Mouse (Mus musculus) liver, embryonic 15.5 days (tissue): ENCODE measurements around the gene Car3. TPM values are rescaled to one million over a fixed set of nuclear protein-coding genes. Genes with fewer than 3 reads are reported as not detected.
A peak's percentile ranks its signal among the peaks of the same experiment; 100 is the strongest.
"Not testable (repeated sequence)": the region's sequence is repeated elsewhere in the genome, so short reads cannot be mapped to it uniquely, and the experiment has no call there.

Source experiments
- ATAC-seq: fragments of 200-750 bp; cut with Nextera tagmentation; 2 replicates; pipeline ENCODE4 v1.8.0; 2017; ENCODE audit warnings: moderate number of reproducible peaks, mild to moderate bottlenecking, moderate library complexity; ENCODE audit not compliant: insufficient read depth
- H3K27ac ChIP-seq: fragments of 300-500 bp; sonication (generic); replicated peaks from 2 replicates; pipeline ENCODE4 v1.5.1; 2015; ENCODE audit warnings: mild to moderate bottlenecking, inconsistent platforms
- H3K27me3 ChIP-seq: fragments of 300-500 bp; sonication (generic); 2 replicates; pipeline ENCODE4 v1.6.1; 2015; ENCODE audit warnings: mild to moderate bottlenecking, inconsistent platforms
- H3K36me3 ChIP-seq: fragments of 300-500 bp; sonication (generic); replicated peaks from 2 replicates; pipeline ENCODE4 v1.6.1; 2015; ENCODE audit warnings: moderate library complexity, mild to moderate bottlenecking, inconsistent platforms
- H3K4me1 ChIP-seq: fragments of 300-500 bp; sonication (generic); replicated peaks from 2 replicates; pipeline ENCODE4 v1.6.1; 2015; ENCODE audit warnings: inconsistent platforms
- H3K4me2 ChIP-seq: fragments of 300-500 bp; sonication (generic); 2 replicates; pipeline ENCODE4 v1.6.1; 2015; ENCODE audit warnings: moderate library complexity, mild to moderate bottlenecking, inconsistent platforms
- H3K4me3 ChIP-seq: fragments of 300-500 bp; sonication (generic); replicated peaks from 2 replicates; pipeline ENCODE4 v1.5.1; 2015; ENCODE audit warnings: mild to moderate bottlenecking, inconsistent platforms
- H3K9ac ChIP-seq: fragments of 300-500 bp; sonication (generic); 2 replicates; pipeline ENCODE4 v1.6.1; 2015; ENCODE audit warnings: moderate library complexity, mild to moderate bottlenecking, inconsistent platforms
- H3K9me3 ChIP-seq: fragments of 300-500 bp; sonication (generic); replicated peaks from 2 replicates; pipeline ENCODE4 v1.6.1; 2016; ENCODE audit warnings: inconsistent platforms
- WGBS: fragments of 180-500 bp; shearing (Covaris S2); methylation state at CpG from one replicate; pipeline ENCODE4 v1.1.7; 2015; ENCODE audit warnings: mixed read lengths; ENCODE audit not compliant: insufficient replicate concordance; 5-methylcytosine and 5-hydroxymethylcytosine counted together
- polyA plus RNA-seq: library from polyadenylated mRNA; unstranded; fragments of >200 nt; fragmentation: Nextera tagmentation; extraction: Ambion mirVana; gene quantifications from 2 replicates; pipeline ENCODE4 v1.2.1, GENCODE M21; 2015

Gene Car3
- 140 and 151 TPM in 2 replicates for polyA plus RNA-seq

GRCm38 (mm10) chr3:14863022-14863711, at the start of gene Car3:
TSS of gene Car3 (plus strand) at chr3:14863512.
- Histone ChIP-seq H3K9ac (no peak within 1 kb of the TSS), H3K4me3 (peak within 1 kb of the TSS; percentile 42), H3K4me2 (peak within 1 kb of the TSS; percentile 48), H3K4me1 (no peaks in the 10 kb centered on the region), H3K36me3 (no peaks in the 10 kb centered on the region), H3K9me3 (no peaks in the 10 kb centered on the region), H3K27me3 (peaks cover 29% of the 10 kb centered on the region), H3K27ac (0 out of 2 replicates have a peak within 1 kb of the TSS, but pooled peaks have one; percentile 8)
- WGBS, result 8% methylated on average over 18 of the region's 18 CpGs
- ATAC-seq, result peak; percentile 40

- H3K4me3 ChIP-seq, H3K4me2 ChIP-seq, H3K27ac ChIP-seq, H3K27me3 ChIP-seq, H3K9ac ChIP-seq, ATAC-seq, H3K9me3 ChIP-seq, H3K4me1 ChIP-seq, H3K36me3 ChIP-seq: not testable (repeated sequence)
- 58% methylated on average over 1 of the region's 1 CpGs for WGBS
Observed at GRCm38 (mm10) chr3:14815396-14815795, 47.9 kb upstream of the Car3 start.

- H3K4me1 ChIP-seq, result no peaks in the 10 kb centered on the region; the same call in 1 of the 2 replicates
- H3K36me3 ChIP-seq, result no peaks in the 10 kb centered on the region
- H3K9ac ChIP-seq, result no peak overlapping the region
- no peak overlapping the region for H3K4me3 ChIP-seq
- WGBS, result 40% methylated on average over 1 of the region's 1 CpGs
- H3K4me2 ChIP-seq, result no peak overlapping the region
- no peak overlapping the region for H3K27ac ChIP-seq
- no peaks in the 10 kb centered on the region for H3K27me3 ChIP-seq
- no peaks in the 10 kb centered on the region for H3K9me3 ChIP-seq
- no peak for ATAC-seq
Observed at GRCm38 (mm10) chr3:14819844-14820504, 43.3 kb upstream of the Car3 start.

- H3K27ac ChIP-seq, result no peak overlapping the region
Observed at GRCm38 (mm10) chr3:14828896-14829295, 34.4 kb upstream of the Car3 start.

GRCm38 (mm10) chr3:14831219-14831835, 32.0 kb upstream of the Car3 start:
- no peaks in the 10 kb centered on the region for H3K4me1 ChIP-seq

More at GRCm38 (mm10) chr3:14828896-14829295, 34.4 kb upstream of the Car3 start:
- Histone ChIP-seq H3K9me3 (no peaks in the 10 kb centered on the region), H3K27me3 (no peaks in the 10 kb centered on the region), H3K4me2 (no peak overlapping the region), H3K36me3 (no peaks in the 10 kb centered on the region), H3K4me1 (no peaks in the 10 kb centered on the region), H3K4me3 (no peak overlapping the region), H3K9ac (no peak overlapping the region)
- peak; percentile 54 for ATAC-seq

GRCm38 (mm10) chr3:14832766-14833165, 30.5 kb upstream of the Car3 start:
- no peak overlapping the region for H3K4me2 ChIP-seq
- no peaks in the 10 kb centered on the region for H3K9me3 ChIP-seq
- no peaks in the 10 kb centered on the region for H3K36me3 ChIP-seq
- H3K9ac ChIP-seq, result no peak overlapping the region
- no peaks in the 10 kb centered on the region for H3K27me3 ChIP-seq
- H3K4me3 ChIP-seq, result no peak overlapping the region
- H3K4me1 ChIP-seq, result no peaks in the 10 kb centered on the region
- ATAC-seq, result peak; percentile 66; the same call in 1 of the 2 replicates
- no peak overlapping the region for H3K27ac ChIP-seq

More at GRCm38 (mm10) chr3:14831219-14831835, 32.0 kb upstream of the Car3 start:
- no peaks in the 10 kb centered on the region for H3K36me3 ChIP-seq
- no peak overlapping the region for H3K27ac ChIP-seq
- ATAC-seq, result no peak
- H3K9me3 ChIP-seq, result no peaks in the 10 kb centered on the region
- no peak overlapping the region for H3K4me2 ChIP-seq
- no peaks in the 10 kb centered on the region for H3K27me3 ChIP-seq
- no peak overlapping the region for H3K9ac ChIP-seq
- 60% methylated on average over 5 of the region's 5 CpGs for WGBS
- H3K4me3 ChIP-seq, result no peak overlapping the region

- Histone ChIP-seq H3K4me3 (no peak overlapping the region), H3K27ac (no peak overlapping the region), H3K4me2 (no peak overlapping the region), H3K9ac (no peak overlapping the region), H3K9me3 (no peaks in the 10 kb centered on the region), H3K27me3 (no peaks in the 10 kb centered on the region), H3K4me1 (no peaks in the 10 kb centered on the region), H3K36me3 (no peaks in the 10 kb centered on the region)
- ATAC-seq, result no peak
- WGBS, result 63% methylated on average over 1 of the region's 1 CpGs
Observed at GRCm38 (mm10) chr3:14838936-14839335, 24.4 kb upstream of the Car3 start.

- ATAC-seq, result no peak
- no peak overlapping the region for H3K27ac ChIP-seq
- no peaks in the 10 kb centered on the region for H3K9me3 ChIP-seq
- no peaks in the 10 kb centered on the region for H3K36me3 ChIP-seq
- H3K9ac ChIP-seq, result no peak overlapping the region
- H3K4me2 ChIP-seq, result no peak overlapping the region
- no peaks in the 10 kb centered on the region for H3K4me1 ChIP-seq
- H3K27me3 ChIP-seq, result no peaks in the 10 kb centered on the region
- no peak overlapping the region for H3K4me3 ChIP-seq
- WGBS, result 50% methylated on average over 3 of the region's 3 CpGs
Observed at GRCm38 (mm10) chr3:14839466-14840118, 23.7 kb upstream of the Car3 start.

GRCm38 (mm10) chr3:14848587-14849254, 14.6 kb upstream of the Car3 start:
- no peaks in the 10 kb centered on the region for H3K27me3 ChIP-seq
- H3K4me2 ChIP-seq, result no peak overlapping the region
- H3K9me3 ChIP-seq, result no peaks in the 10 kb centered on the region
- no peaks in the 10 kb centered on the region for H3K4me1 ChIP-seq
- 73% methylated on average over 2 of the region's 2 CpGs for WGBS
- no peak overlapping the region for H3K4me3 ChIP-seq
- no peak overlapping the region for H3K27ac ChIP-seq
- no peak overlapping the region for H3K9ac ChIP-seq
- no peak for ATAC-seq
- no peaks in the 10 kb centered on the region for H3K36me3 ChIP-seq

GRCm38 (mm10) chr3:14853966-14854365, 9.3 kb upstream of the Car3 start:
- H3K36me3 ChIP-seq, result no peaks in the 10 kb centered on the region
- H3K27ac ChIP-seq, result no peak overlapping the region
- no peaks in the 10 kb centered on the region for H3K27me3 ChIP-seq
- 58% methylated on average over 5 of the region's 5 CpGs for WGBS
- no peak overlapping the region for H3K4me2 ChIP-seq
- H3K9ac ChIP-seq, result no peak overlapping the region
- no peaks in the 10 kb centered on the region for H3K4me1 ChIP-seq
- no peak for ATAC-seq
- H3K9me3 ChIP-seq, result no peaks in the 10 kb centered on the region
- no peak overlapping the region for H3K4me3 ChIP-seq

- Histone ChIP-seq H3K9ac (no peak overlapping the region), H3K4me1 (no peaks in the 10 kb centered on the region), H3K36me3 (no peaks in the 10 kb centered on the region), H3K4me3 (no peak overlapping the region), H3K27me3 (no peaks in the 10 kb centered on the region), H3K9me3 (no peaks in the 10 kb centered on the region), H3K4me2 (no peak overlapping the region), H3K27ac (no peak overlapping the region)
- no peak for ATAC-seq
- 45% methylated on average over 1 of the region's 1 CpGs for WGBS
Observed at GRCm38 (mm10) chr3:14854446-14854845, 8.9 kb upstream of the Car3 start.
